Mouse (Mus musculus) ES-Bruce4 (cell line): ENCODE measurements around the gene D230025D16Rik.

Experiments used
- CTCF ChIP-seq: IDR thresholded peaks from one replicate; pipeline ENCODE4 v1.8.1; 2011; ENCODE audit warnings: low read depth, low read length
- POLR2A ChIP-seq: IDR thresholded peaks from one replicate; pipeline ENCODE4 v1.8.1; 2011; ENCODE audit warnings: low read length; ENCODE audit not compliant: insufficient read depth

DNA sequence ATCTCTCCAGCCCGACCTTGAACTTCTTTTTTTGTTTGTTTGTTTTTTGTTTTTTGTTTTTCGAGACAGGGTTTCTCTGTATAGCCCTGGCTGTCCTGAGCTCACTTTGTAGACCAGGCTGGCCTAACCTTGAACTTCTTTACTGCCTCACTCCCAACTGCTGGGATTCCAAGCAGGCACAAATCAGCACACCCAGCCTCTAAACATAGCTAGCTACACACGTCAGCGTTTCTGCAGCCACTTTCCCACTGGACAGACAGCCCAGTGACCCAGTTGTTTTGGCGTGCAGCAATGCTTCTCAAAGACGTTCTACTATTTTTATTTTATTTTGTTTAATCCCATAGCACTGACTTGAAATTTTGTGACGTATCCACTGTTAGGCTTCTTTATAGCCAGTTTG is 1.1 kb upstream of the D230025D16Rik start:
- TF ChIP-seq CTCF: no peak
- no peak for TF ChIP-seq POLR2A
